Mouse (Mus musculus): ENCODE measurements around the gene Dclk3. TPM values are rescaled to one million over a fixed set of nuclear protein-coding genes. Genes with fewer than 3 reads are reported as not detected.

Gene Dclk3
- polyA plus RNA-seq, 1 experiment: not detected

- Histone ChIP-seq H3K4me2 (ENCODE audit: low read depth) (no peak overlapping the region), H3K79me2 (ENCODE audit: control insufficient read depth, insufficient read depth) (no peaks in the 10 kb centered on the region), H3K4me3 (no peak overlapping the region), H3K27me3 (ENCODE audit: control insufficient read depth, insufficient read depth, insufficient read length) (peaks cover 19% of the 10 kb centered on the region), H3ac (ENCODE audit: control insufficient read depth, insufficient read length) (no peak overlapping the region), H3K36me3 (ENCODE audit: control insufficient read depth, insufficient read depth) (no peaks in the 10 kb centered on the region)
- TF ChIP-seq REST (IDR thresholded peaks at IDR 0.05; ENCODE audit: insufficient read depth, insufficient read length): no peak
- no peak for TF ChIP-seq POLR2A (IDR thresholded peaks at IDR 0.05; ENCODE audit: insufficient read length, low read depth)
- TF ChIP-seq MAX (IDR thresholded peaks at IDR 0.05; ENCODE audit: low read depth): no peak
- TF ChIP-seq TCF3 (IDR thresholded peaks at IDR 0.05; ENCODE audit: insufficient read length, low read depth): no peak
- TF ChIP-seq SRF (IDR thresholded peaks at IDR 0.05; ENCODE audit: control insufficient read depth, insufficient read length, low read depth): no peak
- no peak for TF ChIP-seq CEBPB (IDR thresholded peaks at IDR 0.05; ENCODE audit: insufficient read depth, poor library complexity, severe bottlenecking)
- TF ChIP-seq USF1 (IDR thresholded peaks at IDR 0.05; ENCODE audit: low read depth): no peak
- no peak for TF ChIP-seq POLR2AphosphoS2 (IDR thresholded peaks at IDR 0.05; ENCODE audit: insufficient read length, low read depth)
- TF ChIP-seq MYOG (IDR thresholded peaks at IDR 0.05; ENCODE audit: control insufficient read depth in 1 of 3, insufficient read depth in 1 of 3, insufficient read length in 2 of 3, low read depth in 2 of 3): no peak
- TF ChIP-seq TCF12 (IDR thresholded peaks at IDR 0.05; ENCODE audit: insufficient read depth, poor library complexity, severe bottlenecking): no peak
- TF ChIP-seq MYOD1 (IDR thresholded peaks at IDR 0.05; ENCODE audit: control insufficient read depth in 1 of 3, insufficient read length in 2 of 3, low read depth in 2 of 3): no peak
- TF ChIP-seq E2F4 (IDR thresholded peaks at IDR 0.05; ENCODE audit: insufficient read depth): no peak
Measured at GRCm38 (mm10) chr9:111439836-111440201, 938 bp downstream of the Dclk3 start.

- H3K4me2 ChIP-seq (ENCODE audit: low read depth): no peak overlapping the region
- H3K27me3 ChIP-seq (ENCODE audit: control insufficient read depth, insufficient read depth, insufficient read length): peaks cover 19% of the 10 kb centered on the region
- TF ChIP-seq MYOG (IDR thresholded peaks at IDR 0.05; ENCODE audit: control insufficient read depth in 1 of 3, insufficient read depth in 1 of 3, insufficient read length in 2 of 3, low read depth in 2 of 3) (no peak), E2F4 (IDR thresholded peaks at IDR 0.05; ENCODE audit: insufficient read depth) (no peak), MAX (IDR thresholded peaks at IDR 0.05; ENCODE audit: low read depth) (no peak), POLR2A (IDR thresholded peaks at IDR 0.05; ENCODE audit: insufficient read length, low read depth) (no peak), SRF (IDR thresholded peaks at IDR 0.05; ENCODE audit: control insufficient read depth, insufficient read length, low read depth) (no peak), USF1 (IDR thresholded peaks at IDR 0.05; ENCODE audit: low read depth) (no peak), CEBPB (IDR thresholded peaks at IDR 0.05; ENCODE audit: insufficient read depth, poor library complexity, severe bottlenecking) (no peak), TCF12 (IDR thresholded peaks at IDR 0.05; ENCODE audit: insufficient read depth, poor library complexity, severe bottlenecking) (no peak), POLR2AphosphoS2 (IDR thresholded peaks at IDR 0.05; ENCODE audit: insufficient read length, low read depth) (no peak), TCF3 (IDR thresholded peaks at IDR 0.05; ENCODE audit: insufficient read length, low read depth) (no peak), REST (IDR thresholded peaks at IDR 0.05; ENCODE audit: insufficient read depth, insufficient read length) (no peak), MYOD1 (IDR thresholded peaks at IDR 0.05; ENCODE audit: control insufficient read depth in 1 of 3, insufficient read length in 2 of 3, low read depth in 2 of 3) (no peak)
- H3ac ChIP-seq (ENCODE audit: control insufficient read depth, insufficient read length): no peak overlapping the region
- no peaks in the 10 kb centered on the region for H3K79me2 ChIP-seq (ENCODE audit: control insufficient read depth, insufficient read depth)
- H3K4me3 ChIP-seq: no peak overlapping the region
- H3K36me3 ChIP-seq (ENCODE audit: control insufficient read depth, insufficient read depth): no peaks in the 10 kb centered on the region
Measured at GRCm38 (mm10) chr9:111440446-111440845, 1.6 kb downstream of the Dclk3 start.

DNA sequence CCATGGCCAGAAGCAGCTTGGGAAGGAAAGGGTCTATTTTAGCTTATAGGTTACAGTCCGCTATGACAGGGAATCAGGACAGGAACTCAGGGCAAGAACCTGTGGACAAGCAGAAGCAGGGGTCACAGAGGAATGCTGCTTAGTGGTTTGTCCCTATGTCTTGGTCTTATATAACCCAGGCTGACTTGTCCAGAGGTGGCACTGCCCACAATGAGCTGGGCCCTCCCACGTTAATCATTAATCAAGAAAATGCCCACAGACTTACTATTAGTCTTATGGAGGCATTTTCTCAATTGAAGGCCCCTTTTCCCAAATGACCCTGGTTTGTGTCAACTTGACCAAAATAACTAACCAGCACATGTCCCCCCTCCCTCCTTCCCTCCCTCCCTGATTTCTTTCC is 2.3 kb downstream of the Dclk3 start:
- Histone ChIP-seq H3K79me2 (ENCODE audit: control insufficient read depth, insufficient read depth) (no peaks in the 10 kb centered on the region), H3K27me3 (ENCODE audit: control insufficient read depth, insufficient read depth, insufficient read length) (peaks cover 19% of the 10 kb centered on the region), H3K36me3 (ENCODE audit: control insufficient read depth, insufficient read depth) (no peaks in the 10 kb centered on the region), H3K4me2 (ENCODE audit: low read depth) (no peak overlapping the region), H3K4me3 (no peak overlapping the region), H3ac (ENCODE audit: control insufficient read depth, insufficient read length) (no peak overlapping the region)
- TF ChIP-seq TCF12 (IDR thresholded peaks at IDR 0.05; ENCODE audit: insufficient read depth, poor library complexity, severe bottlenecking) (no peak), MYOG (IDR thresholded peaks at IDR 0.05; ENCODE audit: control insufficient read depth in 1 of 3, insufficient read depth in 1 of 3, insufficient read length in 2 of 3, low read depth in 2 of 3) (no peak), TCF3 (IDR thresholded peaks at IDR 0.05; ENCODE audit: insufficient read length, low read depth) (no peak), SRF (IDR thresholded peaks at IDR 0.05; ENCODE audit: control insufficient read depth, insufficient read length, low read depth) (no peak), POLR2A (IDR thresholded peaks at IDR 0.05; ENCODE audit: insufficient read length, low read depth) (no peak), REST (IDR thresholded peaks at IDR 0.05; ENCODE audit: insufficient read depth, insufficient read length) (no peak), CEBPB (IDR thresholded peaks at IDR 0.05; ENCODE audit: insufficient read depth, poor library complexity, severe bottlenecking) (no peak), USF1 (IDR thresholded peaks at IDR 0.05; ENCODE audit: low read depth) (no peak), MAX (IDR thresholded peaks at IDR 0.05; ENCODE audit: low read depth) (no peak), POLR2AphosphoS2 (IDR thresholded peaks at IDR 0.05; ENCODE audit: insufficient read length, low read depth) (no peak), E2F4 (IDR thresholded peaks at IDR 0.05; ENCODE audit: insufficient read depth) (no peak), MYOD1 (IDR thresholded peaks at IDR 0.05; ENCODE audit: control insufficient read depth in 1 of 3, insufficient read length in 2 of 3, low read depth in 2 of 3) (no peak)

DNA sequence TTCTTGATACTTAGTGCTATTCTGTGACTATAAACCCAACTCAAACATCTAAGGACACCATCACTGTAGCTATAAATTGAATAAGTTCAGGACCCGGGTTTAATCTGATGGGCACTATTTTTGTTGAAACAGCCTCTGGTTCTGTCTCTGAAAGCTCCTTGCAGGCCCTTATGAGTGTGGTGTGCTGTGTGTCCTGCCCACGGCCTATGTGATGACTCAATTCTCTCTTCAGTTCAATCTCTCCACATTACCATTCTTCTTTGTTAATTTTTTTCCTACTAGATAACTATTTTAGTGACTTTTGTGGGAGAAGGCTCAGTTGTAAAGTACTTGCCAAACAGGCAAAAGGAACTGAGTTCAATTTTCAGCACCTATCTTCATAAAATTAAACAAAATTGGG is 7.3 kb downstream of the Dclk3 start:
- Histone ChIP-seq H3K36me3 (ENCODE audit: control insufficient read depth, insufficient read depth) (no peaks in the 10 kb centered on the region), H3K27me3 (ENCODE audit: control insufficient read depth, insufficient read depth, insufficient read length) (peaks cover 9% of the 10 kb centered on the region), H3K4me2 (ENCODE audit: low read depth) (no peak overlapping the region), H3K79me2 (ENCODE audit: control insufficient read depth, insufficient read depth) (no peaks in the 10 kb centered on the region), H3ac (ENCODE audit: control insufficient read depth, insufficient read length) (no peak overlapping the region), H3K4me3 (no peak overlapping the region)
- TF ChIP-seq E2F4 (IDR thresholded peaks at IDR 0.05; ENCODE audit: insufficient read depth): no peak
- no peak for TF ChIP-seq MYOD1 (IDR thresholded peaks at IDR 0.05; ENCODE audit: control insufficient read depth in 1 of 3, insufficient read length in 2 of 3, low read depth in 2 of 3)
- TF ChIP-seq MAX (IDR thresholded peaks at IDR 0.05; ENCODE audit: low read depth): no peak
- TF ChIP-seq USF1 (IDR thresholded peaks at IDR 0.05; ENCODE audit: low read depth): no peak
- TF ChIP-seq POLR2A (IDR thresholded peaks at IDR 0.05; ENCODE audit: insufficient read length, low read depth): no peak
- TF ChIP-seq TCF12 (IDR thresholded peaks at IDR 0.05; ENCODE audit: insufficient read depth, poor library complexity, severe bottlenecking): no peak
- no peak for TF ChIP-seq REST (IDR thresholded peaks at IDR 0.05; ENCODE audit: insufficient read depth, insufficient read length)
- TF ChIP-seq TCF3 (IDR thresholded peaks at IDR 0.05; ENCODE audit: insufficient read length, low read depth): no peak
- no peak for TF ChIP-seq POLR2AphosphoS2 (IDR thresholded peaks at IDR 0.05; ENCODE audit: insufficient read length, low read depth)
- no peak for TF ChIP-seq CEBPB (IDR thresholded peaks at IDR 0.05; ENCODE audit: insufficient read depth, poor library complexity, severe bottlenecking)
- TF ChIP-seq SRF (IDR thresholded peaks at IDR 0.05; ENCODE audit: control insufficient read depth, insufficient read length, low read depth): no peak
- no peak for TF ChIP-seq MYOG (IDR thresholded peaks at IDR 0.05; ENCODE audit: control insufficient read depth in 1 of 3, insufficient read depth in 1 of 3, insufficient read length in 2 of 3, low read depth in 2 of 3)
